Comparison of ENCODE assay signal across 8 mouse cellular contexts in genomic region chr4:132074933-132075769, GRCm38 (mm10). TPM values are rescaled to one million over a fixed set of nuclear protein-coding genes. Genes with fewer than 3 reads are reported as not detected.
A peak's percentile ranks its signal among the peaks of the same experiment; 100 is the strongest.
DNase-seq lines count a peak whose midpoint lies in the region; ATAC-seq and TF ChIP-seq lines count a peak whose summit lies in the region.

TSS of gene Epb41 (minus strand) at chr4:132075321.

- no peaks in the 10 kb centered on the region for H3K9me3 ChIP-seq in heart, embryonic 12.5 days (replicated peaks)
- H3K9me3 ChIP-seq in kidney, postnatal 0 days (replicated peaks; ENCODE audit: low read length), result no peaks in the 10 kb centered on the region
- no peaks in the 10 kb centered on the region for H3K9me3 ChIP-seq in liver, embryonic 11.5 days (ENCODE audit: control insufficient read depth, low read length)
- H3K9me3 ChIP-seq in stomach, embryonic 14.5 days (ENCODE audit: control insufficient read depth, low read depth, low read length), result no peaks in the 10 kb centered on the region

- H3K79me3 ChIP-seq in C2C12 (ENCODE audit: low read depth), result peaks cover 2% of the 10 kb centered on the region

- no peaks in the 10 kb centered on the region for H3K27me3 ChIP-seq in C2C12 (ENCODE audit: control insufficient read depth, insufficient read depth, insufficient read length)
- no peaks in the 10 kb centered on the region for H3K27me3 ChIP-seq in heart, embryonic 12.5 days (replicated peaks)
- H3K27me3 ChIP-seq in kidney, postnatal 0 days (ENCODE audit: insufficient read depth, low read length), result no peaks in the 10 kb centered on the region
- no peaks in the 10 kb centered on the region for H3K27me3 ChIP-seq in liver, embryonic 11.5 days (replicated peaks; ENCODE audit: control insufficient read depth, insufficient read depth, low read length)
- H3K27me3 ChIP-seq in stomach, embryonic 14.5 days (ENCODE audit: control insufficient read depth, insufficient read depth, low read length), result no peaks in the 10 kb centered on the region

- peak within 1 kb of the TSS; percentile 64 for H3K4me3 ChIP-seq in C2C12 (ENCODE audit: insufficient read depth, poor library complexity, severe bottlenecking)
- peak within 1 kb of the TSS; percentile 74 for H3K4me3 ChIP-seq in heart, embryonic 12.5 days
- peak within 1 kb of the TSS; percentile 73 for H3K4me3 ChIP-seq in kidney, postnatal 0 days (replicated peaks; ENCODE audit: low read depth, low read length)
- peak within 1 kb of the TSS; percentile 76 for H3K4me3 ChIP-seq in liver, embryonic 11.5 days (ENCODE audit: low read depth, low read length)
- H3K4me3 ChIP-seq in stomach, embryonic 14.5 days (ENCODE audit: low read depth, low read length), result peak within 1 kb of the TSS; percentile 54

- peak within 1 kb of the TSS; percentile 82 for H3K9ac ChIP-seq in heart, embryonic 12.5 days
- peak within 1 kb of the TSS; percentile 82 for H3K9ac ChIP-seq in kidney, postnatal 0 days (ENCODE audit: low read depth, low read length)
- H3K9ac ChIP-seq in liver, embryonic 11.5 days (ENCODE audit: low read depth, low read length), result peak within 1 kb of the TSS; percentile 93
- H3K9ac ChIP-seq in stomach, embryonic 14.5 days (replicated peaks; ENCODE audit: low read depth, low read length), result peak within 1 kb of the TSS; percentile 50

- H3K4me2 ChIP-seq in heart, embryonic 12.5 days, result peak within 1 kb of the TSS; percentile 91
- H3K4me2 ChIP-seq in kidney, postnatal 0 days (ENCODE audit: low read length), result peak within 1 kb of the TSS; percentile 90
- peak within 1 kb of the TSS; percentile 99 for H3K4me2 ChIP-seq in liver, embryonic 11.5 days
- peak within 1 kb of the TSS; percentile 89 for H3K4me2 ChIP-seq in stomach, embryonic 14.5 days (replicated peaks; ENCODE audit: low read depth, low read length)

- H3K27ac ChIP-seq in heart, embryonic 12.5 days (ENCODE audit: poor library complexity, severe bottlenecking), result peak within 1 kb of the TSS; percentile 95
- peak within 1 kb of the TSS; percentile 88 for H3K27ac ChIP-seq in kidney, postnatal 0 days
- H3K27ac ChIP-seq in liver, embryonic 11.5 days (ENCODE audit: low read depth, low read length), result peak within 1 kb of the TSS; percentile 100
- peak within 1 kb of the TSS; percentile 39; the same call in 1 of the 2 replicates for H3K27ac ChIP-seq in stomach, embryonic 14.5 days (ENCODE audit: low read length)

- peaks cover 67% of the 10 kb centered on the region for H3K4me1 ChIP-seq in heart, embryonic 12.5 days (replicated peaks)
- 0 out of 2 replicates have a peak, but pooled peaks cover 8% of the 10 kb centered on the region for H3K4me1 ChIP-seq in kidney, postnatal 0 days (replicated peaks; ENCODE audit: insufficient read depth, low read length)
- peaks cover 65% of the 10 kb centered on the region for H3K4me1 ChIP-seq in liver, embryonic 11.5 days (replicated peaks; ENCODE audit: control insufficient read depth, insufficient read depth, low read length)
- H3K4me1 ChIP-seq in stomach, embryonic 14.5 days (ENCODE audit: control insufficient read depth, insufficient read depth, low read length), result 0 out of 2 replicates have a peak, but pooled peaks cover 2% of the 10 kb centered on the region

- no peaks in the 10 kb centered on the region for H3K36me3 ChIP-seq in C2C12 (ENCODE audit: control insufficient read depth, insufficient read depth)
- peaks cover 6% of the 10 kb centered on the region for H3K36me3 ChIP-seq in heart, embryonic 12.5 days
- no peaks in the 10 kb centered on the region for H3K36me3 ChIP-seq in kidney, postnatal 0 days (ENCODE audit: insufficient read depth, low read length)
- H3K36me3 ChIP-seq in liver, embryonic 11.5 days (ENCODE audit: control insufficient read depth, insufficient read depth, low read length), result peaks cover 11% of the 10 kb centered on the region
- no peaks in the 10 kb centered on the region for H3K36me3 ChIP-seq in stomach, embryonic 14.5 days (ENCODE audit: control insufficient read depth, insufficient read depth, low read length)

- peak; percentile 66 for ATAC-seq in erythroid progenitor cell, adult 5-6 weeks (replicated peaks; ENCODE audit: low FRiP score, poor library complexity, severe bottlenecking)
- ATAC-seq in heart, embryonic 12.5 days (ENCODE audit: insufficient number of reproducible peaks, low FRiP score), result peak; percentile 87
- peak; percentile 95 for ATAC-seq in kidney, postnatal 0 days (replicated peaks; ENCODE audit: low FRiP score, low read depth)
- ATAC-seq in liver, embryonic 11.5 days (replicated peaks; ENCODE audit: low FRiP score), result peak; percentile 89
- ATAC-seq in stomach, embryonic 14.5 days (ENCODE audit: insufficient number of reproducible peaks, insufficient read depth, low FRiP score, low read depth), result peak; percentile 93

- TF ChIP-seq CTCF in C2C12 (IDR thresholded peaks at IDR 0.05; ENCODE audit: control insufficient read depth, insufficient read depth, insufficient read length), result no peak
- TF ChIP-seq CTCF in kidney, postnatal 0 days (IDR thresholded peaks at IDR 0.05; ENCODE audit: low read depth), result peak; percentile 6; the same call in 1 of the 2 replicates

- 2% methylated on average over 47 of the region's 47 CpGs for WGBS in heart, embryonic 12.5 days
- WGBS in kidney, postnatal 0 days, result 1% methylated on average over 47 of the region's 47 CpGs
- WGBS in liver, embryonic 11.5 days, result 1% methylated on average over 47 of the region's 47 CpGs
- 2% methylated on average over 46 of the region's 47 CpGs for WGBS in stomach, embryonic 14.5 days

- no peaks in the 10 kb centered on the region for H3K79me2 ChIP-seq in C2C12 (ENCODE audit: control insufficient read depth, insufficient read depth)

- DNase-seq in brain, embryonic 18.5 days (ENCODE audit: low read depth, low spot score), result peak; percentile 50
- peak; percentile 90 for DNase-seq in kidney, postnatal 0 days (ENCODE audit: low spot score)
- peak; percentile 100 for DNase-seq in liver, embryonic 11.5 days (ENCODE audit: low spot score)
- DNase-seq in naive thymus-derived CD4-positive, alpha-beta T cell, adult 2 months (ENCODE audit: low read depth), result peak; percentile 99

- H3ac ChIP-seq in C2C12 (ENCODE audit: control insufficient read depth, insufficient read length, low read depth), result peak within 1 kb of the TSS; percentile 64

TF ChIP-seq in C2C12, 6 proteins besides CTCF, POLR2A, EP300 and RAD21:
- TF ChIP-seq CEBPB (IDR thresholded peaks at IDR 0.05; ENCODE audit: low read depth), result peak; percentile 62
- TF ChIP-seq MAX (IDR thresholded peaks at IDR 0.05), result peak; percentile 93
- peak; percentile 73 for TF ChIP-seq USF1 (IDR thresholded peaks at IDR 0.05; ENCODE audit: low read depth)
- TF ChIP-seq MYOD1 (IDR thresholded peaks at IDR 0.05; ENCODE audit: control insufficient read depth, insufficient read length, low read depth), result no peak

RNA-seq across cellular contexts. Expression of gene Epb41, which starts in this region (rescaled TPM):
- 7.1 TPM for polyA plus RNA-seq in C2C12 (2012; fragmentation: generic; extraction: Trizol)
- 679 and 755 TPM in 2 replicates for total RNA-seq in erythroid progenitor cell, adult 5-6 weeks (2015; ENCODE audit: low replicate concordance)
- 876 and 895 TPM in 2 replicates for total RNA-seq in erythroid progenitor cell, adult 5-6 weeks (2017; ENCODE audit: low replicate concordance)
- 97.6 and 102 TPM in 2 replicates for polyA plus RNA-seq in heart, embryonic 12.5 days (2016; fragmentation: Nextera tagmentation; extraction: Ambion mirVana)
- 42.3 and 44.6 TPM in 2 replicates for polyA plus RNA-seq in kidney, postnatal 0 days (2015; fragmentation: Nextera tagmentation; extraction: Ambion mirVana)
- polyA plus RNA-seq in liver, embryonic 11.5 days (2014; fragmentation: Nextera tagmentation; extraction: Ambion mirVana), result 108 and 116 TPM in 2 replicates
- polyA plus RNA-seq in stomach, embryonic 14.5 days (2014; fragmentation: Nextera tagmentation; extraction: Ambion mirVana), result 55.0 and 57.3 TPM in 2 replicates

Comparison
In these comparisons a context has a peak if more than half of its experiments do, and no peak if none do; other contexts are left out.
1. Peak in every context shown above with its lines: DNase-seq, ATAC-seq, H3K4me3 ChIP-seq and H3K27ac ChIP-seq.
2. DNase-seq: peak in every context shown above with its lines; median percentile 100 in liver, embryonic 11.5 days; 99 in naive thymus-derived CD4-positive, alpha-beta T cell, adult 2 months; 90 in kidney, postnatal 0 days; 50 in brain, embryonic 18.5 days.
3. H3K27ac ChIP-seq: peak in every context shown above with its lines; median percentile 100 in liver, embryonic 11.5 days; 95 in heart, embryonic 12.5 days; 88 in kidney, postnatal 0 days; 39 in stomach, embryonic 14.5 days.